Mouse (Mus musculus) G1E (cell line): ENCODE data around the gene Fgfr2. TPM values are rescaled to one million over a fixed set of nuclear protein-coding genes. Genes with fewer than 3 reads are reported as not detected.

Experiments used
- ATAC-seq: 2 replicates; pipeline ENCODE4 v1.8.0; 2016; ENCODE audit warnings: mild to moderate bottlenecking; ENCODE audit not compliant: insufficient number of reproducible peaks, poor library complexity, low FRiP score, severe bottlenecking; ENCODE audit errors: extremely low read depth
- DNase-seq: peaks from one replicate; pipeline ENCODE4 v3.0.0; 2012; ENCODE audit warnings: low spot score
- H3K27me3 ChIP-seq: 2 replicates; pipeline ENCODE4 v1.6.1; 2012; ENCODE audit warnings: mild to moderate bottlenecking, low read length, inconsistent platforms; ENCODE audit not compliant: insufficient read depth
- H3K36me3 ChIP-seq: replicated peaks from 2 replicates; pipeline ENCODE3; 2012; ENCODE audit warnings: mild to moderate bottlenecking, inconsistent platforms
- H3K4me1 ChIP-seq: 2 replicates; pipeline ENCODE4 v1.6.1; 2012; ENCODE audit warnings: low read depth, low read length, inconsistent platforms, mixed read lengths; ENCODE audit not compliant: insufficient read depth
- H3K4me3 ChIP-seq: 2 replicates; pipeline ENCODE4 v1.5.1; 2012; ENCODE audit warnings: low read depth, mild to moderate bottlenecking, inconsistent platforms, low read length, moderate library complexity, mixed read lengths
- H3K9me3 ChIP-seq: replicated peaks from 2 replicates; pipeline ENCODE4 v1.6.1; 2012; ENCODE audit warnings: inconsistent platforms
- CTCF ChIP-seq: IDR thresholded peaks from 2 replicates; pipeline ENCODE4 v1.5.1; 2012; ENCODE audit warnings: low read depth, low read length, inconsistent platforms, mixed read lengths
- GATA1 ChIP-seq: IDR thresholded peaks from 2 replicates; pipeline ENCODE4 v1.6.1; 2012; ENCODE audit warnings: borderline replicate concordance, low read length, inconsistent platforms, mixed read lengths
- GATA2 ChIP-seq: IDR thresholded peaks from 2 replicates; pipeline ENCODE4 v1.6.1; 2012; ENCODE audit warnings: low read depth, low read length, inconsistent platforms, borderline replicate concordance
- POLR2AphosphoS5 ChIP-seq: IDR thresholded peaks from 2 replicates; pipeline ENCODE4 v1.6.1; 2012; ENCODE audit warnings: low read depth, low read length, inconsistent platforms; ENCODE audit not compliant: insufficient replicate concordance
- TAL1 ChIP-seq: conservative IDR thresholded peaks from 2 replicates; pipeline ENCODE4 v1.6.1; 2012; ENCODE audit warnings: low read depth, low read length, inconsistent platforms, mixed read lengths
- polyA plus RNA-seq: library from polyadenylated mRNA; stranded (reverse); fragments of >175 nt; gene quantifications from 2 replicates; pipeline ENCODE4 v1.2.3, GENCODE M21; 2012
- total RNA-seq, 2 experiments: library from RNA; stranded (forward) in 1 of 2; stranded (reverse) in 1 of 2; fragments of 200-1000 nt in 1 of 2; fragments of >200 nt in 1 of 2; fragmentation: Nextera tagmentation in 1 of 2; gene quantifications; 2 replicates each; pipeline ENCODE4 v1.2.3; 2014 to 2017

Gene Fgfr2
- total and polyA plus RNA-seq, 3 experiments: 0.22 TPM; not detected in 2

DNA sequence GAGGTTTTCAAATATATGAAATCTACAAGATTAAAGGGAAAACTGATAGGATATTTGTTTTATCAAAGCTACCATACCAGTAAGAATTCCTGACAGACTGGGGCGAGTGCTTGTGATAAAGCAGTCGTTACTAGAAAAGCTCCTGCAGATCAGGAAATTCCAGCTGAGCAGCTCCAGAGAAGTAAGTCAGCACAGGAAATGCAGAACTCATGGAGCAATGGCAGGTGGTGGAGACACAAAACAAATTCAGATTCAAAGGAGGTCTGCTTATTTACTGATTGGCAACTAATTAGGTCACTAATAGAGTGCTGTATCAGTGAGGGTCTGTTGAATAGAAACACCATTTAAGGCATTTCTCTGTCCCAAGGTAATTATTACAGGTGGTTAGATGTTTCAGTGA lies 2232.3 kb downstream of the Fgfr2 start:
- no peaks in the 10 kb centered on the region for H3K27me3 ChIP-seq
- H3K4me3 ChIP-seq: no peak overlapping the region
- no peaks in the 10 kb centered on the region for H3K4me1 ChIP-seq
- no peak for DNase-seq
- no peak for ATAC-seq
- no peaks in the 10 kb centered on the region for H3K36me3 ChIP-seq
- peaks cover 32% of the 10 kb centered on the region for H3K9me3 ChIP-seq
- TF ChIP-seq CTCF: no peak
- TF ChIP-seq GATA1: no peak
- TF ChIP-seq TAL1: no peak
- TF ChIP-seq GATA2: no peak
- TF ChIP-seq POLR2AphosphoS5: no peak

GRCm38 (mm10) chr7:130887946-130888345 lies 2235.2 kb downstream of the Fgfr2 start:
- no peak for TF ChIP-seq CTCF
- no peak for TF ChIP-seq POLR2AphosphoS5
- no peak for TF ChIP-seq GATA2
- TF ChIP-seq GATA1: no peak
- no peak for TF ChIP-seq TAL1
- Histone ChIP-seq H3K27me3 (no peaks in the 10 kb centered on the region), H3K4me1 (no peaks in the 10 kb centered on the region), H3K36me3 (no peaks in the 10 kb centered on the region), H3K9me3 (peaks cover 34% of the 10 kb centered on the region), H3K4me3 (no peak overlapping the region)
- ATAC-seq (no peak), DNase-seq (no peak)

- Histone ChIP-seq H3K9me3 (peaks cover 28% of the 10 kb centered on the region), H3K27me3 (no peaks in the 10 kb centered on the region), H3K4me1 (no peaks in the 10 kb centered on the region), H3K4me3 (no peak overlapping the region), H3K36me3 (no peaks in the 10 kb centered on the region)
- DNase-seq (no peak), ATAC-seq (no peak)
- no peak for TF ChIP-seq POLR2AphosphoS5
- TF ChIP-seq CTCF: no peak
- no peak for TF ChIP-seq TAL1
- no peak for TF ChIP-seq GATA2
- no peak for TF ChIP-seq GATA1
Observed at GRCm38 (mm10) chr7:130886246-130886645, 2236.9 kb downstream of the Fgfr2 start.

DNA sequence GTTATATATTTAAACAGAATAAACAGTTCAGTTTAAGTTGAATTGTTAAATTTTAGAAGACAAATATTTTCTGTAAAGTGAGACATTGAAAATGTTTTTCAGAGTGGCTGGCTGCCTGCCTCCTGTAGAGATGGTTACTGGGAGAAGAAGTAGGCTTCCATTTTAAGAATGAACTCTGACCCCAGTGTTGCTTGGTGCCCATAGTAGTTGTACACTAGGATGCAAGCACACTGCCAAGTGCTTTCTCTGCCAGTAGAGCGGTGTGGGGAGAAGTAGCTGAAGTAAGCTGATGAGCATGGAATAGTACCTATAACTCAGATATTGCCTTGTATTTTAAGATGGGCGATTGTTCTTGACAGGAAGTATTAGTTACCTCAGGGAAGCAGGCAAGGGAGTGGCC lies 2239.0 kb downstream of the Fgfr2 start:
- no peaks in the 10 kb centered on the region for H3K4me1 ChIP-seq
- H3K9me3 ChIP-seq: peaks cover 32% of the 10 kb centered on the region
- ATAC-seq (no peak), DNase-seq (no peak)
- no peaks in the 10 kb centered on the region for H3K27me3 ChIP-seq
- no peak overlapping the region for H3K4me3 ChIP-seq
- no peak for TF ChIP-seq CTCF
- no peaks in the 10 kb centered on the region for H3K36me3 ChIP-seq

GRCm38 (mm10) chr7:130867256-130867655 lies 2255.9 kb downstream of the Fgfr2 start:
- H3K4me3 ChIP-seq: no peak overlapping the region
- no peak for TF ChIP-seq TAL1
- TF ChIP-seq CTCF: no peak
- TF ChIP-seq GATA1: no peak
- no peak for TF ChIP-seq GATA2
- TF ChIP-seq POLR2AphosphoS5: no peak
- no peaks in the 10 kb centered on the region for H3K36me3 ChIP-seq
- H3K9me3 ChIP-seq: peaks cover 42% of the 10 kb centered on the region
- no peak for ATAC-seq
- no peaks in the 10 kb centered on the region for H3K4me1 ChIP-seq
- DNase-seq: no peak
- H3K27me3 ChIP-seq: no peaks in the 10 kb centered on the region

DNA sequence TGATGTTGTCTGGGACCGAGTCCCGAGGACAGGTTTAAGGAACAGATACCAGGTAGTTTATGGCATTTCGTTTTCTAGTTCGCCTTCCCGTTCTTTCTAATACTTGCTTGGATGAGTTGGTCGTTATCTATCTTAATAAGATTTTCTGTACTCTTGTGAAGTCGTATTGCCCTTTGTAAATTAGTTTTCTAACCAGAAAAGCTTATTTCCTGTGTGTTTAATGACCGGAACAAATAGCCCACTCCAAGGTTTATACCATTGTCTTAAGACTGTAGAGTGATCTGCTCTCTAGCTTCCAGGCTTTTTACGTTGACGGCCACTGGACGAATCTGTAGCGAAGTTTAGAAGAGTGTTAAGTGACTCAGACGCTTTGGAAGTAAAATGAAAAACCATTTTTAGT lies 2256.5 kb downstream of the Fgfr2 start:
- ATAC-seq (no peak), DNase-seq (no peak)
- Histone ChIP-seq H3K36me3 (no peaks in the 10 kb centered on the region), H3K9me3 (peaks cover 47% of the 10 kb centered on the region), H3K27me3 (no peaks in the 10 kb centered on the region), H3K4me1 (no peaks in the 10 kb centered on the region), H3K4me3 (no peak overlapping the region)
- no peak for TF ChIP-seq POLR2AphosphoS5
- TF ChIP-seq TAL1: no peak
- no peak for TF ChIP-seq CTCF
- no peak for TF ChIP-seq GATA1
- no peak for TF ChIP-seq GATA2

- no peaks in the 10 kb centered on the region for H3K27me3 ChIP-seq
- peaks cover 53% of the 10 kb centered on the region for H3K9me3 ChIP-seq
- no peak for DNase-seq
- no peak for ATAC-seq
- H3K36me3 ChIP-seq: no peaks in the 10 kb centered on the region
- H3K4me3 ChIP-seq: peak within 1 kb of the TSS; percentile 9; the same call in 1 of the 2 replicates
- TF ChIP-seq GATA2: no peak
- TF ChIP-seq POLR2AphosphoS5: no peak
- TF ChIP-seq CTCF: no peak
- no peak for TF ChIP-seq TAL1
- TF ChIP-seq GATA1: no peak
- H3K4me1 ChIP-seq: no peaks in the 10 kb centered on the region
Observed at GRCm38 (mm10) chr7:130865613-130866591, 2257.2 kb downstream of the Fgfr2 start, which contains the start of gene Plekha1. TSS of gene Plekha1 (plus strand) at chr7:130865756.
